Mouse (Mus musculus): ENCODE measurements at regions not wholly inside any gene's neighbourhood (a gene's known extent, or its start where the extent isn't known, plus 50 kb on each side); places are given as distances from the start of the nearest gene placed in this dataset.

- no peak for TF ChIP-seq CTCF (IDR thresholded peaks at IDR 0.05; ENCODE audit: borderline replicate concordance, control insufficient read depth, extremely low read depth, insufficient read depth, low read length, poor library complexity)
- TF ChIP-seq POLR2A (IDR thresholded peaks at IDR 0.05; ENCODE audit: control insufficient read depth, extremely low read depth, insufficient read depth, low read length, poor library complexity), result no peak
Observed at GRCm38 (mm10) chr15:97468732-97469683, 221.9 kb upstream of the Amigo2 start.
